Mouse (Mus musculus) hindbrain, postnatal 0 days (tissue): ENCODE data around the gene Ccdc107. TPM values are rescaled to one million over a fixed set of nuclear protein-coding genes. Genes with fewer than 3 reads are reported as not detected.

ENCODE experiments used
- ATAC-seq: fragments of 200-750 bp; cut with Nextera tagmentation; 2 replicates; pipeline ENCODE4 v1.8.0; 2017; ENCODE audit warnings: mild to moderate bottlenecking, moderate TSS enrichment, moderate library complexity
- DNase-seq: peaks from one replicate; pipeline ENCODE4 v3.0.0-alpha.2; 2015; ENCODE audit warnings: low spot score
- H3K27ac ChIP-seq: fragments of 300-500 bp; sonication (generic); 2 replicates; pipeline ENCODE4 v1.5.1; 2014; ENCODE audit warnings: mild to moderate bottlenecking
- H3K27me3 ChIP-seq: fragments of 300-500 bp; sonication (generic); 2 replicates; pipeline ENCODE4 v1.6.1; 2014; ENCODE audit warnings: low read length, mixed read lengths; ENCODE audit not compliant: insufficient read depth
- H3K36me3 ChIP-seq: fragments of 300-500 bp; sonication (generic); 2 replicates; pipeline ENCODE4 v1.6.1; 2014; ENCODE audit warnings: low read length, mixed read lengths; ENCODE audit not compliant: insufficient read depth
- H3K4me1 ChIP-seq: fragments of 300-500 bp; sonication (generic); 2 replicates; pipeline ENCODE4 v1.6.1; 2014; ENCODE audit warnings: antibody characterized with exemption, low read length, mixed read lengths; ENCODE audit not compliant: insufficient read depth
- H3K4me2 ChIP-seq: fragments of 300-500 bp; sonication (generic); 2 replicates; pipeline ENCODE4 v1.6.1; 2014; ENCODE audit warnings: low read depth, mild to moderate bottlenecking, low read length, moderate library complexity, mixed read lengths
- H3K4me3 ChIP-seq: fragments of 300-500 bp; sonication (generic); 2 replicates; pipeline ENCODE4 v1.5.1; 2014; ENCODE audit warnings: low read length
- H3K9ac ChIP-seq: fragments of 300-500 bp; sonication (generic); replicated peaks from 2 replicates; pipeline ENCODE4 v1.6.1; 2014; ENCODE audit warnings: mild to moderate bottlenecking, low read length, moderate library complexity, mixed read lengths
- H3K9me3 ChIP-seq: fragments of 300-500 bp; sonication (generic); 2 replicates; pipeline ENCODE4 v1.6.1; 2016; ENCODE audit warnings: low read length, mixed read lengths
- CTCF ChIP-seq: IDR thresholded peaks from 2 replicates; pipeline ENCODE4 v1.5.1; 2016; ENCODE audit warnings: antibody characterized with exemption, control low read depth, low read depth
- WGBS: fragments of 180-500 bp; shearing (Covaris S2); extraction: QIAGEN DNeasy Blood & Tissue Kit; methylation state at CpG from one replicate; pipeline ENCODE4 v1.1.7; 2014; 5-methylcytosine and 5-hydroxymethylcytosine counted together
- polyA plus RNA-seq: library from polyadenylated mRNA; unstranded; fragments of >200 nt; fragmentation: Nextera tagmentation; extraction: Ambion mirVana; gene quantifications from 2 replicates; pipeline ENCODE4 v1.2.1, GENCODE M21; 2015
- total RNA-seq: library from RNA; depleted of rRNA; stranded (reverse); fragments of >200 nt; gene quantifications from 2 replicates; pipeline ENCODE4 v1.2.3, GENCODE M21; 2014

Gene Ccdc107
- total and polyA plus RNA-seq, 2 experiments from 2014 or later = 89.9 to 104 TPM

DNA sequence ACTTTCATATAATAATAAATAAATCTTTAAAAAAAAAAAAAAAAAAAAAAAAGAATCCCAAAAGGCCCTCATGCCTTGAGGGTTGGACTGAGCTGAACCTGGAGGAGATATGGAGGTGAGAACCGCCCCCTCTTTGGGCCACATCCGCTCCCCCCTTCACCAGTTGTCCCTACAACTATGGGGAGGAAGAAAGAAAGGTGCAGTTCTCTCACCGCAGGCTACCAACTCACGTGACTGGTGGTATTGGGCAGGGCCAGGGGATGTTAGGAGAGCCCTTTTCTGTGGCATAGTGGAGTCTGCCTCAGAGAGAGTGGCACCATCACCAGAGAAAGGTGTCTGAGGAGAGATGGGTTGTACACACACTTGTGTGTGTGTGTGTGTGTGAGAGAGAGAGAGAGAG, 36.2 kb upstream of the Ccdc107 start:
- 29% methylated on average over 4 of the region's 4 CpGs for WGBS
- no peak for ATAC-seq
- Histone ChIP-seq H3K36me3 (no peaks in the 10 kb centered on the region), H3K27me3 (no peaks in the 10 kb centered on the region; the same call in 1 of the 2 replicates), H3K27ac (no peak overlapping the region), H3K4me2 (no peak overlapping the region), H3K9me3 (no peaks in the 10 kb centered on the region), H3K4me1 (peaks cover 11% of the 10 kb centered on the region; the same call in 1 of the 2 replicates), H3K9ac (no peak overlapping the region), H3K4me3 (no peak overlapping the region)
- TF ChIP-seq CTCF = no peak
- no peak for DNase-seq

GRCm38 (mm10) chr4:43457124-43457523, 35.6 kb upstream of the Ccdc107 start:
- H3K27me3 ChIP-seq = no peaks in the 10 kb centered on the region; the same call in 1 of the 2 replicates
- H3K9ac ChIP-seq = no peak overlapping the region
- peaks cover 11% of the 10 kb centered on the region; the same call in 1 of the 2 replicates for H3K4me1 ChIP-seq
- no peak for TF ChIP-seq CTCF
- no peak overlapping the region for H3K4me2 ChIP-seq
- 17% methylated on average over 8 of the region's 8 CpGs for WGBS
- no peaks in the 10 kb centered on the region for H3K36me3 ChIP-seq
- H3K4me3 ChIP-seq = no peak overlapping the region
- H3K9me3 ChIP-seq = no peaks in the 10 kb centered on the region
- DNase-seq (no peak), ATAC-seq (no peak)
- no peak overlapping the region for H3K27ac ChIP-seq

GRCm38 (mm10) chr4:43463102-43463501, 29.6 kb upstream of the Ccdc107 start:
- no peaks in the 10 kb centered on the region for H3K9me3 ChIP-seq
- no peak for ATAC-seq
- no peak for DNase-seq
- no peak overlapping the region for H3K27ac ChIP-seq
- H3K4me1 ChIP-seq = no peaks in the 10 kb centered on the region
- WGBS = 93% methylated on average over 5 of the region's 5 CpGs
- H3K27me3 ChIP-seq = no peaks in the 10 kb centered on the region
- no peak overlapping the region for H3K9ac ChIP-seq
- no peak overlapping the region for H3K4me2 ChIP-seq
- no peaks in the 10 kb centered on the region for H3K36me3 ChIP-seq
- H3K4me3 ChIP-seq = no peak overlapping the region
- no peak for TF ChIP-seq CTCF

DNA sequence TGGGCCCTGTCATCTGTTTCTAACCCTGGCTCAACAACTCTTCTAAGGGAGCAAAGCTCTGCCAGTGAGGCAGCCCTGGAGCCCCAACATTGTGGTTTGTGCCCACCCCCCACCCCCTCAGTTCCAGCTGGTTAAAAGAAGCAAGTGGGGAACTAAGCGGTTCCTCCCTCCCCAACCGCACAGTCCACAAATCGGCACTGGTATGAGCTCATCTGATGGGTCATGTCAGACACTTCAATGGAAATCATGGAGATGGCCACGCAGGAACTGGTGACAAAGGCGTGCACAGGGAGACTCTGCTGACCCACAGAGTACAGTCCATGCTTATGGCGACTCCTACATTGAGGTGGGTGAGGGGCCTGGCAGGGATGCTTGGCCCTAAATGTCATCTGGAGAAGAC, 26.8 kb upstream of the Ccdc107 start:
- TF ChIP-seq CTCF = no peak
- Histone ChIP-seq H3K4me3 (no peak overlapping the region), H3K4me1 (no peaks in the 10 kb centered on the region), H3K27ac (no peak overlapping the region), H3K9me3 (no peaks in the 10 kb centered on the region), H3K36me3 (no peaks in the 10 kb centered on the region), H3K4me2 (no peak overlapping the region), H3K27me3 (no peaks in the 10 kb centered on the region), H3K9ac (no peak overlapping the region)
- DNase-seq = no peak
- 88% methylated on average over 6 of the region's 6 CpGs for WGBS
- no peak for ATAC-seq

DNA sequence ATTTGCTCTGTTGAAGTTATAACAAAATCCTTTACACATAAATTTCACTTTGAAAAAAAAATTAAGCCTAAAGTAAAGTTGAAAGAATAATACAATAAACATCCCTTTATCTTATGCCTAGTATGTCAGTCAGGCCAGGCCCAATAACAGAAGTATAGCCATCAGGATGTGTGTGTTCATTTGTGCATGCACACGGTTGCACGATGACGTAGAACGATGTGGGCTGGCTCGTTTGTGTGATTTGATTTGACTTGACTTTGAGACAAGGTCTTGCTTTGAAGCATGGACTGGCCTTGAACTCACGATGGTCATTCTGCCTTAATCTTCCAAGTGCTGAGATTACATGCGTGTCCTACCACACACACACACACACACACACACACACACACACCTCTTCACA, 25.8 kb upstream of the Ccdc107 start:
- H3K4me2 ChIP-seq = no peak overlapping the region
- H3K36me3 ChIP-seq = no peaks in the 10 kb centered on the region
- DNase-seq = no peak
- WGBS = 87% methylated on average over 7 of the region's 7 CpGs
- no peak overlapping the region for H3K9ac ChIP-seq
- no peaks in the 10 kb centered on the region for H3K4me1 ChIP-seq
- H3K27me3 ChIP-seq = no peaks in the 10 kb centered on the region
- TF ChIP-seq CTCF = no peak
- no peak overlapping the region for H3K27ac ChIP-seq
- H3K9me3 ChIP-seq = no peaks in the 10 kb centered on the region
- no peak for ATAC-seq
- no peak overlapping the region for H3K4me3 ChIP-seq

- H3K4me2 ChIP-seq = no peak overlapping the region
- H3K4me3 ChIP-seq = no peak overlapping the region
- H3K4me1 ChIP-seq = no peaks in the 10 kb centered on the region
- TF ChIP-seq CTCF = no peak
- no peaks in the 10 kb centered on the region for H3K27me3 ChIP-seq
- WGBS = 90% methylated on average over 10 of the region's 10 CpGs
- no peak for DNase-seq
- ATAC-seq = no peak
- H3K36me3 ChIP-seq = no peaks in the 10 kb centered on the region
- H3K27ac ChIP-seq = no peak overlapping the region
- H3K9me3 ChIP-seq = no peaks in the 10 kb centered on the region
- no peak overlapping the region for H3K9ac ChIP-seq
Observed at GRCm38 (mm10) chr4:43470301-43470700, 22.4 kb upstream of the Ccdc107 start.

GRCm38 (mm10) chr4:43473636-43474035, 19.1 kb upstream of the Ccdc107 start:
- H3K27ac ChIP-seq = no peak overlapping the region
- TF ChIP-seq CTCF = no peak
- DNase-seq (no peak), ATAC-seq (no peak)
- H3K4me3 ChIP-seq = no peak overlapping the region
- no peak overlapping the region for H3K4me2 ChIP-seq
- H3K4me1 ChIP-seq = 0 out of 2 replicates have a peak, but pooled peaks cover 3% of the 10 kb centered on the region
- WGBS = 82% methylated on average over 1 of the region's 1 CpGs
- H3K9ac ChIP-seq = no peak overlapping the region
- no peaks in the 10 kb centered on the region for H3K9me3 ChIP-seq
- H3K36me3 ChIP-seq = no peaks in the 10 kb centered on the region
- H3K27me3 ChIP-seq = no peaks in the 10 kb centered on the region
